Mouse (Mus musculus): ENCODE measurements around the gene Syt9.
A peak's percentile ranks its signal among the peaks of the same experiment; 100 is the strongest.
"Not testable (repeated sequence)": the region's sequence is repeated elsewhere in the genome, so short reads cannot be mapped to it uniquely, and the experiment has no call there.

Syt9 gene

GRCm38 (mm10) chr7:107461699-107462440 is 91.3 kb downstream of the Syt9 start:
- no peak for DNase-seq (ENCODE audit: low spot score)

DNA sequence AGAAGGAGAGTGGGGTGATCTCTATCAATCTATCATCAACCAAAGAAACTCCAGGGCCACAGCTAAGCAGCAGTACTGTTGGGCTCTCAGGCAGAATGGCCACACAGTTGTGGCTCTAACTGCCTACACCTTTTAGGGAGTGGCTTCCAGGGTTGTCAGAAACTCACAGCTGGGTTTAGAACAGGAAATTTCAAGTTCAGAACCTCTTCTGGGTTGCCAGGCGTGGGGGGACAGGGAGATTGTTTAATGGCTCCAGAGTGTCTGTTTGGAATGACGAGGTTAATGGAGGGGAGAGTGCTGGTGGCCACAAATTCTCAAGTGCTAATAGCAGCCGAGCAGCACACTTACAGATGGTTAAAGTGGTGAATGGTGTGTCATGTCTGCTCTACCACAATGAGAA is 92.4 kb downstream of the Syt9 start:
- no peak for DNase-seq (ENCODE audit: low spot score)

- no peak for DNase-seq (ENCODE audit: low spot score)
Measured at GRCm38 (mm10) chr7:107465081-107465480, 94.6 kb downstream of the Syt9 start.

- no peak for DNase-seq (ENCODE audit: low spot score)
Measured at GRCm38 (mm10) chr7:107478979-107479965, 108.7 kb downstream of the Syt9 start.

GRCm38 (mm10) chr7:107485709-107486108 is 115.2 kb downstream of the Syt9 start:
- DNase-seq (ENCODE audit: low spot score) = not testable (repeated sequence)

DNA sequence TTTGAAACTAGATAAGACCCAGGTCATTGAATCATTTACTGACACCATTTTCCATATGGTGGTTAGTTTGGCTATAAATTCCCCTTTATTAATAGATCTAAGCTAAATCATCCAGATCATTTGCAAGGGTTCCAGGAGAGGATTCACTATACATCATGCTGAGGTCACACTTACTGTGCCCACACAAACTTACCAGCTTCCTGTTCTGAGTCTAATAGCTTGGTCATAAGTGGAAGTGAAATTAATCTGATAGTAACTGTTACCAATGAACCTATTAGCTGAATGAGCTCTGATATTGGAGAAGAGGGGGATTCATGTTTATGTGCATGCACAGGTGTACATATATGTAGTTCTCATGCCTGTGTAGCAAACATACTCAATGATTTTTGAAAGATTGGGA is 124.9 kb downstream of the Syt9 start:
- DNase-seq (ENCODE audit: low spot score) = no peak

GRCm38 (mm10) chr7:107496923-107497322 is 126.4 kb downstream of the Syt9 start:
- peak; percentile 12 for DNase-seq (ENCODE audit: low spot score)

- no peak for DNase-seq (ENCODE audit: low spot score)
Measured at GRCm38 (mm10) chr7:107500641-107501040, 130.1 kb downstream of the Syt9 start.

GRCm38 (mm10) chr7:107504761-107505712 is 134.5 kb downstream of the Syt9 start:
- peak; percentile 20 for DNase-seq (ENCODE audit: low spot score)

DNA sequence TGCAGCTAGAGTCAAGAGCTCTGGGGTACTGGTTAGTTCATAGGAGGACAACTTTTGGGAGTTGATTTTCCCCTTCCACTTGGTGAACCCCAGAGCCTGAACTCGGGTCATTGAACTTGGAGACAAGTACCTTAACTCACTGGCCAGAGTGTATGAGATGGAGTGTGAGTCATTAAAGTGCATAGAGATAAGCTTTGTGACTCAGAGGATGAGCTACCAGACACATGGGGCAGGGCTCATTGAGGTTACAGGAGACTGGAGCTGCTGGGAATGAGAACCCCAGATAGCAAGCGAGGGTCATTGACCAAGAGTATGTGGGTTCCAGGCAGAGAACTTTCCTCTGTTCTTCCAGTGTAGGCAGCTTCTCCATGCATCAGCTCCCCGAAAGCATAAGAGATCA is 137.4 kb downstream of the Syt9 start:
- no peak for DNase-seq (ENCODE audit: low spot score)

DNA sequence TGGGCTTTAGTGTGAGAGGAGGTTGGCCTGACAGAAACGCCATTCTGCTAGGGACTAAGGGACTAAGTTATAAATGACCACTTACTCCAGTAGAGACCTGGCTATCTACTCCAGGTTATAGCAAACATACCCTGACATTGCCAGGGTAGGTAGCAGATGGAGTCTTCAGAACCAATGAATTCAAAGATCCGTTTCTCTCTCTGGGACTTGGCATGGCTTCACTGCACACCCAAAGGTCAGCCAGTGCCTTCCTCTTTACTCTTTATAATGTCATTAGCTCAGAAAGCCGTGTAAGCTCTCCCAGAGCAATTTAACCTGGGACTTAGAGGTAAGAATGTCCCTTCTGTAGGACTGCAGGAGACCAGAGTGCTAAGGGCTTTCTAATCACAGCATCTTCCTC is 139.2 kb downstream of the Syt9 start:
- DNase-seq (ENCODE audit: low spot score) = no peak

DNA sequence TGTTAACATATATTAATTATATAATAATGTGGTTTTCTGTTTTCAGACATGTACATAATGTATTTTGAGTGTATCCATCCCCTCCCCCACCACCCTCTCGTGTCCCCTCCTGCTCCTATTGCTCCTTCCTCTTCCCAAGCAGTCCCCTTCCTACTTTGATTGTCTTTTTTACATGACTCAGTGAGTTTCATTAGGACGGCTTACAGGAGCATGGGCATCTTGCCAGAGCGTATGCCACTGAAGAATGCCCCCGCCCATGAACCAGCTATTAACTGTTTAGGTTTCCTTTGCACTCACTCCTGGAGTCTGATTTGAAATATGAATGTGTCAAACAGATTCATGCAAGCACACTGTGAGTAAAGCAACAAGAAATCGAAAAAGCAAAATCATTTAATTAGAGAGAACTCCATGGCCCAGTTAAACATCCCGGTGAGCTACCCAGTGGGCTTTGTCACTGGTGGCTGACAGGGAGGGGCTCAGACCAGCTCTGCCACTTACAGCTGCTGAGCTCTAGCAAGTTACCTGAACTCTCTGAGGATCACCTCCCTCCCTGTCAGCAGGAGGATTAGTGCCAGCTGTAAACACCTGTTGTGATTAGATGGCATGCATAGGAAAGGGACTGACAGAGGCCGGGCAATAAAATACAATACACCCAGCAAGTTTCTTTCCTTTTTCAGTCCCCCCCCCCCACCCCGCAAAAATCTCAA is 146.3 kb downstream of the Syt9 start:
- DNase-seq (ENCODE audit: low spot score) = no peak

DNA sequence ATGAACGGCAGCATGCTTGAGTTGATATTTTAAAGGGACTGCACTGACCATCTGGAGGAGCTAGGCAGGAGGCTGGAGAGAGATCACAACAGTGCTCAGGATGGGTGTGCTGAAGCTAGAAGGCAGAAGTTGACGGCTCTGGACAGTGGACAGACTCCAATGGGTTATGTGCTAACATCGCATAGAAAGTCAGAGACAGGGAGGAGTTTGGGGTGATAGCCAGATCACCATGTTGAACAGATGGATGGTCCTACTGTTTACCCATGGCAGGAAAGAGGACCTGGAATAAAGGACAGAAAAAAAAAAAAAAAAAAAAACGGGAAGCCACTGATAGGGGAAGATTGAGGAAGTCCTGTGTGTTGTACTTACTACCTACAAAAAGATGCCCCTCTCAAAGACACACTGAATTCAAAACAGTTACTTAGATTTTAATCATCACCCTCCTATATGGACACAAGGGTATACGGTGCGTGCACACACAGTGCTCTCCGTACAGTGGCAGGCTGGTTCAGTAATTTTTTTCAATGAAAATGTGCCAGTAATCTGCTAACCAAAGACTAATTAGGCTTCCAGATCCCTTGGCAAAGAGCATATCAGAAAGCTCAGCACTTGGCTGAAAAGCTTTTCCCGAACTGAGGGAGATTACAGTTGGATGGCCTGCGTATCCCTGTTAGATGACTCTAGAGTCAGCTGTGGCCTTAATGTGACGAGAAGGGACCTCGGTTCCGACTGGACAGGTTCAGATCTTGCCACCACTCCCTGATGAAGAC is 148.9 kb downstream of the Syt9 start:
- DNase-seq (ENCODE audit: low spot score) = no peak

- no peak for DNase-seq (ENCODE audit: low spot score)
Measured at GRCm38 (mm10) chr7:107521411-107521810, 150.9 kb downstream of the Syt9 start.

DNA sequence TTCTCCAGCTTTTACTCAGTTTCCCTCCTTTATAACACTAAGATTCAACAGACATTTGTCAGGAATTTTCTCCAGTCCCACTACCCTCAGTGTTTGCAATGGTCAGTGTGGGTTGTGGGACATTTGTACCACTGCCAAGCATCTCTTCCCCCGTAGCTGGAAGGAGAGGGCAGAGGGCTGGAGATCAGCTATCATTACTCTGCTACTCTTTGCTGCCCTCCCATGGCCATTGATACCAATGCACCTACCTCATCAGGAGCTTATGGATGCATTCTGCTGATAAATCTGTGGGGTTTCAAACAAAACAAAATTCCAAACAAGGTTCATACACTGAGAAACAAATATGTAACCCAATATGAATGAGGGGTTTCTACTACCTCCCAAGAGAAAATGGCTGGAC is 155.8 kb downstream of the Syt9 start:
- DNase-seq (ENCODE audit: low spot score) = peak; percentile 55

DNA sequence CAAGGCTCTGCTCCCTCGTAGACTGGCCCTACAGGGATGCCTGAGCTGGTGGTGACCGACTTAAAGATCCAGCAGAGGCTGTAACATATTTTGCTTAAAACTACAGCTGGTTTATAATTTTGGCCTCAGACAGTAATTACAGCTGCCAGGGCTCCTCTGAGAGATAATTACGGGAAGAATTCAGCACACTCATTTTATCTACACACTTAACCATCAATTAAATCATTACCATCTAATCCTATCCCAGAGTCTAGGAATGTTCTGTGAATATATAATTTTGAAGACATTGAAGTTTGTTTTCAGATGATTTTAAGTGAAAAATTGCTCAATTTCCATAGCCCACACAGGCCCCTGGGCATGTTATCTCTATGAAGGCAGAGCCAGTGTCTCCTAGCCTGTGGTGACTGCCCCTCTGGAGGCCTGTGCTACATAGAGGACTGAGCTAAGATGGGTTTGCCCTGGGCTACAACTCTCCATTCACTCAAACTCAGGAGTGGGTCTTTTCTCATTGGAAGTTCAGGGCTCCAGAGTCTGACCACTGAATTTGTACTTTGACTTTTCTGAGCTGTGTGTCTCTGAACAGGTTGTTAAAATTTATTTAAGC is 157.7 kb downstream of the Syt9 start:
- no peak for DNase-seq (ENCODE audit: low spot score)

DNA sequence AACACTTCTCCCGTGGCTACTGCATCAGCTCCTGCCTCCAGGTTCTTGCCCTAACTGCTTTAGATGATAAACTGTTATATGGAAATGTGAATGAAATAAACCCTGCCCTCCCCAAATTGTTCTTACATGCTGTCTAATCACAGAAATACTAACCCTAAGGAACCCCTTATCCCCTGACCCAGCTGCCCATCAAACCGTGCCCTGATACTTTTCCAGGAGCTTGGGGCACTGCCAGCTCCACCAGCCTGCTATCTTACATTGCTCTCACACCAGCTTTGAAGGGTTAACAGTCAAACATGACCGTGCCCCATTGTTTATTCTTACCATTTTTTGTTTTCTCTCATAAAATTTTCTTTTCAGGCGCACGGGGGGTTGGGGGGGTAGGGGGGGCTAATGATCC is 158.8 kb downstream of the Syt9 start:
- no peak for DNase-seq (ENCODE audit: low spot score)

DNA sequence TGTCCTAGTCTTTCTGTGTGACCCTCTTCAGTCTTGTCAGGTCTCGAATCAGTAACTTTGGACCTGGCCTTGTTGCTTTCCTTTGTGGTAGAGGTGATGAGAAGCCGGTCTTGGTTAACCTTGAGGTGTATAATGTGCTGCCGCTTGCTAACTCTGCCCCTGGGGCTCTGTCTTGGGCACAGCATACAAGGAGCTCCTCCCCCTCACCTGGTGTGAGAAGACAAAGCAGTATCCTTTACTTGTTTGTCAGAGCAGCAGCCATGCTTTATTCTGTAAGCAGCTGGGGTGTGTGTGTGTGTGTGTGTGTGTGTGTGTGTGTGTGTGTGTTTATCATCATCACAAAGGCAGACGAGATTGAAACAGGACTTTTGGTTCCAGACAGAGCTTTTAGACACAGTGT is 164.8 kb downstream of the Syt9 start:
- DNase-seq (ENCODE audit: low spot score) = no peak

- no peak for DNase-seq (ENCODE audit: low spot score)
Measured at GRCm38 (mm10) chr7:107536516-107536915, 166.0 kb downstream of the Syt9 start.

DNA sequence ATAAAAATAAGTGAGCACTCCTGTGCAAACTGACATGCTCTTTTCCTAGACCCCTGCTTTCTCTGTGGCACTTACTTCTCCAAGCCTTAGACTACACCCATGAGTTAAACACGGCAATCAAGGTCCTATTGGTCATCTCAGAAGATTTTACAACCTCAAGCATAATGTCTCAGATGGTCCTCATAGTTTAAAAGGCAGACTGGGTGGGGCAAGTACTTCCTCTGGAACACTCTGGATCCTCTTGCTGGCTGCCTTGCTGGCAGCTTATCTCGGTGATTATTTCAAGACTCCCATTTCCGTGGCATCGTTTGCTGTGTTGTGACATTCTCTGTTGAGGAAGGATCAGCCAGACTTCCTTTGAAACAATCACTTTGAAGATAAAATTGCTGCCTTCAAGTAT is 169.5 kb downstream of the Syt9 start:
- no peak for DNase-seq (ENCODE audit: low spot score)
